Mouse (Mus musculus) lung, adult 2 months (tissue): ENCODE measurements around the gene Il11.

Experiments
- CTCF ChIP-seq: fragments of 200-500 bp; IDR thresholded peaks from 2 replicates; pipeline ENCODE4 v1.5.1; 2011; ENCODE audit warnings: mild to moderate bottlenecking, low read length, control low read depth; ENCODE audit not compliant: insufficient read depth
- POLR2A ChIP-seq: fragments of 200-500 bp; IDR thresholded peaks from 2 replicates; pipeline ENCODE4 v1.6.1; 2011; ENCODE audit warnings: low read depth, mild to moderate bottlenecking, control low read depth, low read length, borderline replicate concordance; ENCODE audit errors: extremely low read depth

DNA sequence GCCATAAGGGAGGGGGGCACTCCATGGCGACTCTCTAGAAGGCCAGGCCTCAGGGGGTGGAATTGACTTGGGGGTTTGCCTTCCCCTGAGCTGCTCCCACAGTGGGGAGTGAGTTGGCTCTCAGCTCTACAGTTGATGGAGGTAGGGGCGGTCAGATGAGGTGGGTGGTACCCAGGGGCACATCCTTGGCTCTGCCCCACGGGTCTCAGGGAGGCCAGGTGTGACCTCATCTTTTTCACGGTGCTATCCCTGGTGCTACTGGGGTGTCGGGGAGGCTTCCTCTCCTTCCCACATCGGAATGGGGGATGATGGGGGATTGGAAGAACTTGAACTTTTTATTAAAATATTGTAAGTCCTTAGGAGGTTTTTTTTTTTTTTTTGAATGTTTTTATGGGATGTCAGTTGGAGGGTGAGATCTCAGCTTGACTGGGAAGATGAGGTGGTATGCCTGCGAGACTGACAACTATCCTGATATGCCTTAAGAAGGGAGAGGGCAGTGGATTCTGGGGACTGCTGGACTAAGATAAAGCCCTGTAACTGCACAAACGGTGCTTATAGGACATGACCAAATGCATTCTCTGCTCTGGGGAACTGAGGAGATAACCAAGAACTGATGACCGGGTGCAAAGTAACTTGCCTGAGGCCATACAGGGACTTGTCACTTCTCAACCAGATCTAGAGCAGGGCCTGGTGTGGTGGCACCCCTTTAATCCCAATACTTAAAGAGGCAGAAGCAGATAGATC is 35.3 kb downstream of the Il11 start:
- no peak for TF ChIP-seq POLR2A
- TF ChIP-seq CTCF = no peak
